Mouse (Mus musculus): ENCODE results near the gene Gls2.
A peak's percentile ranks its signal among the peaks of the same experiment; 100 is the strongest.

Gls2 gene

GRCm38 (mm10) chr10:128231697-128232419 is 37.6 kb downstream of the Gls2 start, which contains the start of gene Timeless:
Gene Timeless, plus strand, starts transcription at chr10:128232065.
- DNase-seq (ENCODE audit: low spot score): peak; percentile 88

GRCm38 (mm10) chr10:128232420-128232985 is 38.2 kb downstream of the Gls2 start:
- peak; percentile 15 for DNase-seq (ENCODE audit: low spot score)

DNA sequence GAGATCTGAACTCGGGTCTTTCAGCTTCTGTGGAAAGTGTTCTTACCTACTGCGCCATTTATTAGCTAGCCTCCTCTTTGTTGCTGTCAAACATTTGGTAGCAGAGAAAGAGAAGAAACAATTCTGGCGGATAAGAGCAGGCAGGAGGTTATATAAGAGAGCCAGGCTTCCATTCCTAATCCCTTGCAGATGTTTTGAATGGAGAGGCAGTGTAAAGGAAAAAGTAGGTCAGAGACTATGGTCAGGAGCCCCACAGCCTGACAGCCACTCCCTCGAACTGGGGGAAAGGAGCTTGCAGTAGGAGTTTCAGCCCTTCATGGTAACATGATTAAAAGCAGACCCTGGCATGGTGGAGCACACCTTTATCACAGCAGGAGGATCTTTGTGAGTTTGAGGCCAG is 42.1 kb downstream of the Gls2 start:
- no peak for DNase-seq (ENCODE audit: low spot score)

DNA sequence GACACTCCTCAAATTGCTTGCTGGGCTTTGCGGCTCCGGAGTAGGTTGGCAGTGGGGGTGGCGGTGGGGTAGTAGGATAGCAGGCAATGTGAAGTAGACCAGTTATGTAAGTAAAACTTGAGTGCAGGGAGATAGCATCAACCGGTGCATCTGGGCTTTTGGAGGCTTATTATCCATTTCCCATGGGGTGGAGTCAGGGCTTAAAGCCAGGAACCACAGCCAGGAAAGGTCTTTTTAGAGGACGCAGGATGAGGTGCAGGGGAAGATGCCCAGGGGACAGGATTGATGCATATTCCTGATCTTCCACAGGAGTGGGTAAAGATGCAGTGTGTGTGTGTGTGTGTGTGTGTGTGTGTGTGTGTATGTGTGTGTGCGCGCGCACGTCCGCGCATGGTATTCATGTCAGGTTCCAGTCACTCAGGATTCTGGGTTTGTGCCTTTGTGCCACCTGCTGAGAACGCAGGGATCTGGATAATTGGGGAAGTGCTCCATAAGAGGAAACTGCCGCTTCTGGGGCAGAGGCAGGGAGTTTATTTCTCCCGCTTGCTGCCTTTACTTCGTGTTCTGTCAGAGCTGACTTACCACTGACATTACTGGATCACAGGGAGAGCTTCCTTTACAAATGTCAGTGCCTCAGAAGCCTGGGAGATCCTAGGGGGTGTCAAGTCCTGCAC is 43.7 kb downstream of the Gls2 start:
- no peak for DNase-seq (ENCODE audit: low spot score)

GRCm38 (mm10) chr10:128239140-128239539 is 44.9 kb downstream of the Gls2 start:
- no peak for DNase-seq (ENCODE audit: low spot score)

- no peak for DNase-seq (ENCODE audit: low spot score)
These were observed 45.9 kb downstream of the Gls2 start for GRCm38 (mm10) chr10:128240131-128240530.

- DNase-seq (ENCODE audit: low spot score): no peak
These were observed 49.0 kb downstream of the Gls2 start for GRCm38 (mm10) chr10:128243252-128243651.

GRCm38 (mm10) chr10:128244121-128244520 is 49.9 kb downstream of the Gls2 start:
- no peak for DNase-seq (ENCODE audit: low spot score)

DNA sequence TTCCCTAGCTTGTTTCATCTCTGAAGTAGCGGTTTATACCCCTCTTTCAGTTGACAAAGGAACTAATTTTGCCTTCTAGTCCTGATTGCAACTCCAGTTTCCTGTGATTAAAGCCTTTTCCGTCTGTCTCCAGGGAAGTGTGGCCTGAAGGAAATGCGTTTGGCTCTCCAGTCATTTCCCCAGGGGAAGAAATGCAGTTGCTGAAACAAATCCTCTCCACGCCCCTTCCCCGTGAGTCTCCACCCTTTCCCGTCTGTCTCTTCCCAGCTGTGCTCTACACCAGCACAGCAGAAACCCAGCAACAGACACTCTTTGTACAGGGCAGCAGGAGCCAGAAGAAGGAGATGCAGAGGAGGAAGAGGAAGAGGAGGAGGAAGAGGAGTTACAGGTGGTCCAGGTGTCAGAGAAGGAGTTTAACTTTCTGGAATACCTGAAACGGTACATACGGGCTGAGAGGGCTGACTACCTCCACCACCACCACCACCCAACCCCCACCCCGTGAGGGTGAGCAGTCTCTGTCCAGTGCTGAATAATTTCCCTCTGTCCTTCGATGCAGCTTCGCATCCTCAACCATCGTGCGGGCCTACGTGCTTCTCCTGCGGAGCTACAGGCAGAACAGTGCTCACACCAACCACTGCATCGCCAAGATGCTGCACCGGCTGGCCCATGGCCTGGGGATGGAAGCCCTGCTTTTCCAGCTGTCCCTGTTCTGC is 52.9 kb downstream of the Gls2 start:
- no peak for DNase-seq (ENCODE audit: low spot score)

DNA sequence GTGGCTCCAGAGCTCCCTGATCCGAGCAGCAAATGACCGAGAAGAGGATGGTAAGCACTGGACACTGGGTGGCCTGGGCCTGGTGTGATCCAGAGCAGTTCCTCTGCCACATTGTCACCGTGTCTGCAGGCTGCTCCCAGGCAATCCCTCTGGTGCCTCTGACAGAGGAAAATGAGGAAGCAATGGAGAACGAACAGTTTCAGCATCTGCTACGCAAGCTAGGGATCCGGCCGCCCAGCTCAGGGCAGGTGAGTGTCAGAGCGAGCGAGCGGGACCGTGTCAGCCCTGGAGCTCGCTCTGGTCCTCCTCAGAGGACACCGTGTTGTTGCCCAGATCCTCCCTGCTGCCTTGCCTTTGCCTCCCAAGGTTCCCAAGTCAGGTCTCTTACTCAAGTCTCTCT is 56.3 kb downstream of the Gls2 start:
- DNase-seq (ENCODE audit: low spot score): no peak

DNA sequence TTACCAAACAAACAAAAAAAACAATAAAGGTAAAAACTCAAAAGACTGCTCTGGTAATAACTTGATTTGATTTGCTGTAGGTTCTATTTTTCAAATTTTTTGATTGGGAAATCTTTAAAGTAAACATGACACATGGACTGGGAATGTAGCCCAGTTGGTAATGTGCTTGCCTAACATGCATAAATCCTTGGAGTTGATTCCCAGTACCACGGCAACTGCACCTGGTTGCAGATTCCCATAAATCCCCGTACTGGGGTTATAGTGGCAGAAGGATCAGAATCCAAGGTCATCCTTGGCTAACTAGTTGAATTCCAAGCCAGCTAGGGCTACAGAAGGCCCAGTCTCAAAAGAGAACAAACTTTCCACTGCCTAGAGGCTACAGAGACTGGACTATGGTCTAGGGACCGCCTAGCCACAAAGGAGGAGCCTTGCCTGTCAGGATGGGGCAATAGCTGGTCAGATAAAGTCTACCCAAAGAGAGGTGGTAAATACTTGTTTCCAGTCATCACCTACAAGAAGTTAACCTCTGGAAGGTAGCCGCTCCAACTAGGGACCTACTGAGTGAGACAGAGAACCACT is 59.5 kb downstream of the Gls2 start, which contains the start of gene Apon:
Gene Apon, plus strand, starts transcription at position 420 of the 579 bp plus-strand sequence.
- no peak for DNase-seq (ENCODE audit: low spot score)

DNA sequence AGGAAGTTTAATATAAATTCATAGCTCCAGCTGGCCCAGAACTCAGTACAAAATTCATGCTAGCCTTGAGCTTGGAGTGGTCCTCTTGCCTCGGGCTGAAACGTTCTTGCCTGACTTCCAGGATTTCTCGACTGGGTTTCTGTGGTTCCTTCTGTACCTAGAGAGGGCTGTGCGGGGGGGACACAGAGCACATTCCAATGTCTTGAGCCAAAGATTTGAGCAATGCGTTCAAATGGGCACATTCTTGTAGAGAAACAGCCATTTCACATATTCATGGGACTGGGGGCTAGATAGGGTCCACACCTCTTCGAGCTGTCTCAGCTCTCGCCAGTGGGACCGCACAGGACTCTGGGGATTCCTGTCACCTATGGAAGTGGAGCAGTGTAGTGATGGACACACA is 61.7 kb downstream of the Gls2 start:
- no peak for DNase-seq (ENCODE audit: low spot score)

DNA sequence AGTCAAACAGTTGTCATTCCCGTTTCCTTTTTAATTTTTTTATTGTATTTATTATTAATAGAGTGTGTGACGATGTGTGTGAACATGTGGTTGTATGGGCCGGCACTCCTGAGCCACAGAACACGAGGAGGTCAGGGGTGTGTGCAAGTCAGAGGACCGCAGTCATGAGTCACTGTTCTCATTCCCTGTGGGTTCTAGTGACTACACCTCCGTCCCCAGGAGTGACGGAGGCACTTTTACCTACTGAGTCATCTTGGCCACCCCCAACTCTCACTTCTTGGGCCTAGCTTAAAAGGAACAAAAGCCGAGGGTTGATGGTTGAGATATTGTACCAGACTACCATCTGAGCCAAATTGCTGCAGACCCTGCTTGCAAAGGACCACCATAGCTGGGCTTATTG is 62.1 kb downstream of the Gls2 start:
- DNase-seq (ENCODE audit: low spot score): no peak

DNA sequence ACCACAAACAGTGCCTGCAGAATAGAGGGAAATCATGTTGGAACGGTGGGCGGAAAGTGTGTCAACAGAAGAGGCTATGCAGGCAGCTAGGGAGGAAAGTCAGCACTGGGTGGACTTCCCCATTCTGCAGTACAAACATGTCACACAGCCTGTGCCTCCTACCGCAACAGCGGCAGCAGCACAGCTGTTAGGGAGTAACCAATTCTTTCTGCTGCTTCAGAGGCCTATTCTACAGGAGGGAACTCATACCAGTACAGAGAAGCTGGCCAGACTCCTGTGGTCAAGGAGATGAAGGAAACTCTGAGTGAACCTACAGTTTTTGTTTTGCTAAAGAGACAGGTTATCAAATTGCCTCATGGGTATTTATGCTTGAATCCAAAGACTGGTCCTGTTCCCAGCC is 64.7 kb downstream of the Gls2 start:
- no peak for DNase-seq (ENCODE audit: low spot score)
